Mouse (Mus musculus) forebrain, embryonic 11.5 days (tissue): ENCODE measurements around the gene Cpt2. TPM values are rescaled to one million over a fixed set of nuclear protein-coding genes. Genes with fewer than 3 reads are reported as not detected.

Source experiments
- ATAC-seq: fragments of 200-750 bp; cut with Nextera tagmentation; replicated peaks from 2 replicates; pipeline ENCODE4 v1.8.0; 2017; ENCODE audit warnings: moderate TSS enrichment; ENCODE audit not compliant: low FRiP score
- DNase-seq: peaks from one replicate; pipeline ENCODE4 v3.0.0-alpha.2; 2017; ENCODE audit warnings: low spot score
- H3K27ac ChIP-seq: fragments of 300-500 bp; sonication (generic); 2 replicates; pipeline ENCODE4 v1.5.1; 2014; ENCODE audit warnings: low read depth, low read length
- H3K27me3 ChIP-seq: fragments of 300-500 bp; sonication (generic); 2 replicates; pipeline ENCODE4 v1.6.1; 2014; ENCODE audit warnings: mild to moderate bottlenecking, low read length, mixed read lengths; ENCODE audit not compliant: control insufficient read depth, insufficient read depth
- H3K36me3 ChIP-seq: fragments of 300-500 bp; sonication (generic); 2 replicates; pipeline ENCODE4 v1.6.1; 2014; ENCODE audit warnings: mild to moderate bottlenecking, low read length, moderate library complexity, mixed read lengths; ENCODE audit not compliant: control insufficient read depth, insufficient read depth
- H3K4me1 ChIP-seq: fragments of 300-500 bp; sonication (generic); replicated peaks from 2 replicates; pipeline ENCODE4 v1.6.1; 2014; ENCODE audit warnings: low read length, mixed read lengths; ENCODE audit not compliant: control insufficient read depth, insufficient read depth
- H3K4me2 ChIP-seq: fragments of 300-500 bp; sonication (generic); 2 replicates; pipeline ENCODE4 v1.6.1; 2014; ENCODE audit warnings: low read depth, mild to moderate bottlenecking, low read length, moderate library complexity, mixed read lengths; ENCODE audit not compliant: severe bottlenecking
- H3K4me3 ChIP-seq: fragments of 300-500 bp; sonication (generic); 2 replicates; pipeline ENCODE4 v1.5.1; 2014; ENCODE audit warnings: low read depth, low read length
- H3K9ac ChIP-seq: fragments of 300-500 bp; sonication (generic); 2 replicates; pipeline ENCODE4 v1.6.1; 2014; ENCODE audit warnings: low read length
- H3K9me3 ChIP-seq: fragments of 300-500 bp; sonication (generic); 2 replicates; pipeline ENCODE4 v1.6.1; 2016; ENCODE audit warnings: low read length, mixed read lengths; ENCODE audit not compliant: control insufficient read depth
- WGBS: fragments of 180-500 bp; shearing (Covaris S2); extraction: QIAGEN DNeasy Blood & Tissue Kit; methylation state at CpG from one replicate; pipeline ENCODE4 v1.1.7; 2014; 5-methylcytosine and 5-hydroxymethylcytosine counted together
- polyA plus RNA-seq: library from polyadenylated mRNA; unstranded; fragments of >200 nt; fragmentation: Nextera tagmentation; extraction: Ambion mirVana; gene quantifications from 2 replicates; pipeline ENCODE4 v1.2.1, GENCODE M21; 2014

The Cpt2 gene
- polyA plus RNA-seq, 1 experiment from 2014 or later = 31.6 TPM

GRCm38 (mm10) chr4:107931453-107931852 is 8.0 kb upstream of the Cpt2 start:
- Histone ChIP-seq H3K4me3 (no peak overlapping the region), H3K4me2 (no peak overlapping the region), H3K9ac (no peak overlapping the region), H3K36me3 (no peaks in the 10 kb centered on the region), H3K27me3 (no peaks in the 10 kb centered on the region), H3K9me3 (no peaks in the 10 kb centered on the region), H3K27ac (no peak overlapping the region), H3K4me1 (no peaks in the 10 kb centered on the region)
- no peak for DNase-seq
- ATAC-seq = no peak
- 80% methylated on average over 3 of the region's 3 CpGs for WGBS

DNA sequence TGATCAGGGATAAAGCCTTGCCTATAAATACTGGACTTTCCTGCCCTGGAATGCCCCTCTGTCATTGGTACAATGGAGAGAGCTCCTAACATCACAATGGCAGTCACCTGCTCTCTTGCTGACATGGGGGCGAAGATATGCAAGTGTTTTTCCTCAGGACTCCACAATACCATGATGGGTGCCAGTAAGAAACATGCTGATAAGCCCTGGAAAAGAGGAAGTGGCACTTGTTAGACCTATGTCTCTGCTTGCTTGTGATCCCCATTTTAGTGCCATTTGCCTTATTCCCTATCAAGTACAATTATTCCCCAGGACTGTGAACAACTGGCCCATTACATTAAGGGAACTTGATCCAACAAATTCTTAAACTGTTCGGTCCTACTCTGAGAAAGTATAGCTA is 5.3 kb upstream of the Cpt2 start:
- Histone ChIP-seq H3K27ac (no peak overlapping the region), H3K4me2 (no peak overlapping the region), H3K9ac (no peak overlapping the region), H3K4me3 (no peak overlapping the region), H3K4me1 (no peaks in the 10 kb centered on the region), H3K36me3 (no peaks in the 10 kb centered on the region), H3K9me3 (no peaks in the 10 kb centered on the region), H3K27me3 (no peaks in the 10 kb centered on the region)
- WGBS = 87% methylated on average over 2 of the region's 2 CpGs
- ATAC-seq (no peak), DNase-seq (no peak)

GRCm38 (mm10) chr4:107928269-107928668 is 4.9 kb upstream of the Cpt2 start:
- no peak overlapping the region for H3K4me3 ChIP-seq
- DNase-seq = no peak
- 60% methylated on average over 2 of the region's 2 CpGs for WGBS
- no peaks in the 10 kb centered on the region for H3K27me3 ChIP-seq
- no peak overlapping the region for H3K9ac ChIP-seq
- H3K4me1 ChIP-seq = no peaks in the 10 kb centered on the region
- no peak for ATAC-seq
- H3K4me2 ChIP-seq = no peak overlapping the region
- H3K36me3 ChIP-seq = no peaks in the 10 kb centered on the region
- H3K9me3 ChIP-seq = no peaks in the 10 kb centered on the region
- H3K27ac ChIP-seq = no peak overlapping the region

GRCm38 (mm10) chr4:107923803-107924194 is 389 bp upstream of the Cpt2 start:
- Histone ChIP-seq H3K4me1 (peaks cover 8% of the 10 kb centered on the region; the same call in 1 of the 2 replicates), H3K9me3 (no peaks in the 10 kb centered on the region), H3K27me3 (no peaks in the 10 kb centered on the region), H3K4me2 (peak overlapping the region; percentile 86; the same call in 1 of the 2 replicates), H3K36me3 (no peaks in the 10 kb centered on the region), H3K9ac (peak overlapping the region; percentile 83), H3K27ac (no peak overlapping the region), H3K4me3 (peak overlapping the region; percentile 71)
- WGBS = 53% methylated on average over 7 of the region's 7 CpGs
- DNase-seq (no peak), ATAC-seq (no peak; the same call in 1 of the 2 replicates)

DNA sequence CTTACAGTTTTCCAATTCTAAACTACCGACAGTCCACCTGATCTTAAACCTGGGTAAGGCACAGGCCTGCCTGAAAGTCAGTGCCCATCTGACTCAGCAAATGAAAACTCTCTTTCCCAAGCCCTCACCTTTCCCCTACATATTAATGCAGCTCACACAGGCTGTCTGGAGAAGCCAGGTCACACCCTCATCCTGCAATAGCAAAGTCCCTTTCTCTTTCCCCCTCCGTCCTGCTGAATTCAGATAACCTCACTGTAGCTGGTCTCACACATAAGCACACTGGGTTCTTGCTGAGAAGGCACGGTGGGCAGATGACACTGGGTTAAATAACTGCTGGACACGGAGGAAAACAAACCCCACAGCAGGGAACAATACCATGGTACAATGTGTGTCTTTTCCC is 1.5 kb downstream of the Cpt2 start:
- Histone ChIP-seq H3K27ac (no peak overlapping the region), H3K9me3 (no peaks in the 10 kb centered on the region), H3K27me3 (no peaks in the 10 kb centered on the region), H3K4me3 (no peak overlapping the region), H3K4me1 (peaks cover 8% of the 10 kb centered on the region; the same call in 1 of the 2 replicates), H3K9ac (no peak overlapping the region), H3K4me2 (no peak overlapping the region), H3K36me3 (no peaks in the 10 kb centered on the region)
- DNase-seq (no peak), ATAC-seq (no peak)
- 68% methylated on average over 4 of the region's 4 CpGs for WGBS

- DNase-seq = no peak
- Histone ChIP-seq H3K9ac (no peak overlapping the region), H3K27me3 (no peaks in the 10 kb centered on the region), H3K4me2 (no peak overlapping the region), H3K36me3 (no peaks in the 10 kb centered on the region), H3K27ac (no peak overlapping the region), H3K9me3 (no peaks in the 10 kb centered on the region), H3K4me3 (no peak overlapping the region), H3K4me1 (peaks cover 8% of the 10 kb centered on the region; the same call in 1 of the 2 replicates)
- 88% methylated on average over 8 of the region's 8 CpGs for WGBS
- no peak for ATAC-seq
These were observed 2.2 kb downstream of the Cpt2 start for GRCm38 (mm10) chr4:107921152-107921695.

DNA sequence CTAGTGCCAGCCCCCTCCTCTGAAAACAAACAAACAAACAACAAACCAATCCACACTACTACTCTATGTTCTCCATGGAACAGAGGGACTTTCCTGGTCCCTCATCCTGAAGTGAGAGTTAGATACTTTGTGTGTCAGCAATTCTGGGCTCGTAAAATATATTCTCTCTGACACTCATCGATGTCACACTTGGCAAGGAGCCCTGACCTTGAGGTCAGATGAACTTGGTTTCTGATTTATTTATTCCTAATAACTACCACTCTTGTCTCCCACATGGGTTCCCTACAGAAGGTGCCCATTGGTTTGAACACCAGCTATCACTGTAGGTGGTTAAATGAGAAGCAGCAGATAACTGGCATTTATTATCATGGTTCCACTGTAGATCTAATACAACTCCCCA is 3.1 kb downstream of the Cpt2 start:
- H3K27me3 ChIP-seq = no peaks in the 10 kb centered on the region
- 88% methylated on average over 2 of the region's 2 CpGs for WGBS
- H3K36me3 ChIP-seq = no peaks in the 10 kb centered on the region
- DNase-seq = no peak
- peaks cover 8% of the 10 kb centered on the region; the same call in 1 of the 2 replicates for H3K4me1 ChIP-seq
- H3K4me2 ChIP-seq = no peak overlapping the region
- H3K9me3 ChIP-seq = no peaks in the 10 kb centered on the region
- no peak overlapping the region for H3K9ac ChIP-seq
- no peak overlapping the region for H3K4me3 ChIP-seq
- H3K27ac ChIP-seq = no peak overlapping the region
- no peak for ATAC-seq

GRCm38 (mm10) chr4:107910020-107910419 is 13.4 kb downstream of the Cpt2 start:
- peaks cover 3% of the 10 kb centered on the region; the same call in 1 of the 2 replicates for H3K36me3 ChIP-seq
- no peaks in the 10 kb centered on the region for H3K4me1 ChIP-seq
- H3K9ac ChIP-seq = no peak overlapping the region
- no peaks in the 10 kb centered on the region for H3K27me3 ChIP-seq
- no peaks in the 10 kb centered on the region for H3K9me3 ChIP-seq
- no peak overlapping the region for H3K4me2 ChIP-seq
- DNase-seq = no peak
- no peak overlapping the region for H3K4me3 ChIP-seq
- ATAC-seq = no peak
- WGBS = 91% methylated on average over 4 of the region's 4 CpGs
- H3K27ac ChIP-seq = no peak overlapping the region

GRCm38 (mm10) chr4:107906561-107906960 is 16.8 kb downstream of the Cpt2 start:
- ATAC-seq = no peak
- H3K27ac ChIP-seq = no peak overlapping the region
- 92% methylated on average over 9 of the region's 9 CpGs for WGBS
- no peaks in the 10 kb centered on the region for H3K27me3 ChIP-seq
- no peak overlapping the region for H3K4me3 ChIP-seq
- H3K9ac ChIP-seq = no peak overlapping the region
- H3K36me3 ChIP-seq = peaks cover 3% of the 10 kb centered on the region; the same call in 1 of the 2 replicates
- H3K4me2 ChIP-seq = no peak overlapping the region
- no peak for DNase-seq
- no peaks in the 10 kb centered on the region for H3K4me1 ChIP-seq
- H3K9me3 ChIP-seq = no peaks in the 10 kb centered on the region
